Mouse (Mus musculus): ENCODE results near the gene Aicda. TPM values are rescaled to one million over a fixed set of nuclear protein-coding genes. Genes with fewer than 3 reads are reported as not detected.
"Not testable (repeated sequence)": the region's sequence is repeated elsewhere in the genome, so short reads cannot be mapped to it uniquely, and the experiment has no call there.

Aicda gene
- total and polyA plus RNA-seq, 2 experiments from 2014 or later, result not detected

GRCm38 (mm10) chr6:122569113-122569512 lies 15.5 kb downstream of the Aicda start:
- Histone ChIP-seq H3K27me3 (ENCODE audit: control insufficient read depth, insufficient read depth, low read length) (no peaks in the 10 kb centered on the region), H3K9me3 (replicated peaks; ENCODE audit: control insufficient read depth, low read length) (no peaks in the 10 kb centered on the region), H3K4me1 (ENCODE audit: control insufficient read depth, insufficient read depth) (no peaks in the 10 kb centered on the region), H3K9ac (replicated peaks; ENCODE audit: low read depth, low read length) (no peak overlapping the region), H3K27ac (ENCODE audit: low read depth) (no peak overlapping the region), H3K4me3 (ENCODE audit: low read depth, low read length) (no peak overlapping the region), H3K36me3 (replicated peaks; ENCODE audit: control insufficient read depth, insufficient read depth, low read length) (no peaks in the 10 kb centered on the region), H3K4me2 (ENCODE audit: low read depth, low read length) (no peak overlapping the region)
- no peak for TF ChIP-seq EP300 (IDR thresholded peaks at IDR 0.05; ENCODE audit: low read depth)
- no peak for TF ChIP-seq CTCF (IDR thresholded peaks at IDR 0.05; ENCODE audit: low read depth)
- DNase-seq (ENCODE audit: low spot score) (no peak), ATAC-seq (ENCODE audit: insufficient read depth, low read depth) (no peak)
- 58% methylated on average over 5 of the region's 5 CpGs for WGBS

- Histone ChIP-seq H3K27me3 (ENCODE audit: control insufficient read depth, insufficient read depth, low read length) (no peaks in the 10 kb centered on the region), H3K4me2 (ENCODE audit: low read depth, low read length) (no peak overlapping the region), H3K4me3 (ENCODE audit: low read depth, low read length) (no peak overlapping the region), H3K4me1 (ENCODE audit: control insufficient read depth, insufficient read depth) (no peaks in the 10 kb centered on the region), H3K9me3 (replicated peaks; ENCODE audit: control insufficient read depth, low read length) (no peaks in the 10 kb centered on the region), H3K27ac (ENCODE audit: low read depth) (no peak overlapping the region), H3K9ac (replicated peaks; ENCODE audit: low read depth, low read length) (no peak overlapping the region), H3K36me3 (replicated peaks; ENCODE audit: control insufficient read depth, insufficient read depth, low read length) (no peaks in the 10 kb centered on the region)
- DNase-seq (ENCODE audit: low spot score), result no peak
- ATAC-seq (ENCODE audit: insufficient read depth, low read depth), result no peak
- TF ChIP-seq CTCF (IDR thresholded peaks at IDR 0.05; ENCODE audit: low read depth), result no peak
- TF ChIP-seq EP300 (IDR thresholded peaks at IDR 0.05; ENCODE audit: low read depth), result no peak
- 70% methylated on average over 1 of the region's 1 CpGs for WGBS
Measured at GRCm38 (mm10) chr6:122569762-122570161, 16.2 kb downstream of the Aicda start.

- DNase-seq (ENCODE audit: low spot score), result no peak
- H3K4me3 ChIP-seq (ENCODE audit: low read depth, low read length), result no peak overlapping the region
- no peak overlapping the region for H3K27ac ChIP-seq (ENCODE audit: low read depth)
- no peaks in the 10 kb centered on the region for H3K36me3 ChIP-seq (replicated peaks; ENCODE audit: control insufficient read depth, insufficient read depth, low read length)
- H3K4me1 ChIP-seq (ENCODE audit: control insufficient read depth, insufficient read depth), result no peaks in the 10 kb centered on the region
- no peak for TF ChIP-seq CTCF (IDR thresholded peaks at IDR 0.05; ENCODE audit: low read depth)
- TF ChIP-seq EP300 (IDR thresholded peaks at IDR 0.05; ENCODE audit: low read depth), result no peak
- WGBS, result 50% methylated on average over 8 of the region's 8 CpGs
- no peaks in the 10 kb centered on the region for H3K9me3 ChIP-seq (replicated peaks; ENCODE audit: control insufficient read depth, low read length)
- no peaks in the 10 kb centered on the region for H3K27me3 ChIP-seq (ENCODE audit: control insufficient read depth, insufficient read depth, low read length)
- H3K9ac ChIP-seq (replicated peaks; ENCODE audit: low read depth, low read length), result no peak overlapping the region
- no peak overlapping the region for H3K4me2 ChIP-seq (ENCODE audit: low read depth, low read length)
- ATAC-seq (ENCODE audit: insufficient read depth, low read depth), result no peak
Measured at GRCm38 (mm10) chr6:122570695-122571616, 17.4 kb downstream of the Aicda start.

GRCm38 (mm10) chr6:122571617-122571959 lies 18.0 kb downstream of the Aicda start:
- Histone ChIP-seq H3K4me3 (ENCODE audit: low read depth, low read length) (no peak overlapping the region), H3K36me3 (replicated peaks; ENCODE audit: control insufficient read depth, insufficient read depth, low read length) (no peaks in the 10 kb centered on the region), H3K9ac (replicated peaks; ENCODE audit: low read depth, low read length) (no peak overlapping the region), H3K4me1 (ENCODE audit: control insufficient read depth, insufficient read depth) (no peaks in the 10 kb centered on the region), H3K27ac (ENCODE audit: low read depth) (no peak overlapping the region), H3K9me3 (replicated peaks; ENCODE audit: control insufficient read depth, low read length) (no peaks in the 10 kb centered on the region), H3K27me3 (ENCODE audit: control insufficient read depth, insufficient read depth, low read length) (no peaks in the 10 kb centered on the region), H3K4me2 (ENCODE audit: low read depth, low read length) (no peak overlapping the region)
- 21% methylated on average over 3 of the region's 3 CpGs for WGBS
- ATAC-seq (ENCODE audit: insufficient read depth, low read depth) (no peak), DNase-seq (ENCODE audit: low spot score) (no peak)
- TF ChIP-seq CTCF (IDR thresholded peaks at IDR 0.05; ENCODE audit: low read depth), result no peak
- TF ChIP-seq EP300 (IDR thresholded peaks at IDR 0.05; ENCODE audit: low read depth), result no peak

- H3K36me3 ChIP-seq (replicated peaks; ENCODE audit: control insufficient read depth, insufficient read depth, low read length); H3K27me3 ChIP-seq (ENCODE audit: control insufficient read depth, insufficient read depth, low read length); H3K4me3 ChIP-seq (ENCODE audit: low read depth, low read length); H3K27ac ChIP-seq (ENCODE audit: low read depth); H3K4me1 ChIP-seq (ENCODE audit: control insufficient read depth, insufficient read depth); H3K9me3 ChIP-seq (replicated peaks; ENCODE audit: control insufficient read depth, low read length); ATAC-seq (ENCODE audit: insufficient read depth, low read depth); H3K4me2 ChIP-seq (ENCODE audit: low read depth, low read length); DNase-seq (ENCODE audit: low spot score); H3K9ac ChIP-seq (replicated peaks; ENCODE audit: low read depth, low read length): not testable (repeated sequence)
- WGBS, result 73% methylated on average over 1 of the region's 1 CpGs
Measured at GRCm38 (mm10) chr6:122575037-122575436, 21.4 kb downstream of the Aicda start.

- no peak for TF ChIP-seq EP300 (IDR thresholded peaks at IDR 0.05; ENCODE audit: low read depth)
- no peak for TF ChIP-seq CTCF (IDR thresholded peaks at IDR 0.05; ENCODE audit: low read depth)
- no peaks in the 10 kb centered on the region for H3K27me3 ChIP-seq (ENCODE audit: control insufficient read depth, insufficient read depth, low read length)
- no peak overlapping the region for H3K9ac ChIP-seq (replicated peaks; ENCODE audit: low read depth, low read length)
- H3K27ac ChIP-seq (ENCODE audit: low read depth), result no peak overlapping the region
- DNase-seq (ENCODE audit: low spot score) (no peak), ATAC-seq (ENCODE audit: insufficient read depth, low read depth) (no peak)
- no peaks in the 10 kb centered on the region for H3K4me1 ChIP-seq (ENCODE audit: control insufficient read depth, insufficient read depth)
- no peaks in the 10 kb centered on the region for H3K36me3 ChIP-seq (replicated peaks; ENCODE audit: control insufficient read depth, insufficient read depth, low read length)
- no peak overlapping the region for H3K4me2 ChIP-seq (ENCODE audit: low read depth, low read length)
- no peak overlapping the region for H3K4me3 ChIP-seq (ENCODE audit: low read depth, low read length)
- 77% methylated on average over 3 of the region's 3 CpGs for WGBS
- no peaks in the 10 kb centered on the region for H3K9me3 ChIP-seq (replicated peaks; ENCODE audit: control insufficient read depth, low read length)
Measured at GRCm38 (mm10) chr6:122577030-122577429, 23.4 kb downstream of the Aicda start.

Measured in heart, postnatal 0 days (tissue).